Mouse (Mus musculus): ENCODE data around the gene Gss. TPM values are rescaled to one million over a fixed set of nuclear protein-coding genes. Genes with fewer than 3 reads are reported as not detected.
"Not testable (repeated sequence)": the region's sequence is repeated elsewhere in the genome, so short reads cannot be mapped to it uniquely, and the experiment has no call there.

The Gss gene
- polyA plus RNA-seq, 1 experiment: 7.9 TPM

DNA sequence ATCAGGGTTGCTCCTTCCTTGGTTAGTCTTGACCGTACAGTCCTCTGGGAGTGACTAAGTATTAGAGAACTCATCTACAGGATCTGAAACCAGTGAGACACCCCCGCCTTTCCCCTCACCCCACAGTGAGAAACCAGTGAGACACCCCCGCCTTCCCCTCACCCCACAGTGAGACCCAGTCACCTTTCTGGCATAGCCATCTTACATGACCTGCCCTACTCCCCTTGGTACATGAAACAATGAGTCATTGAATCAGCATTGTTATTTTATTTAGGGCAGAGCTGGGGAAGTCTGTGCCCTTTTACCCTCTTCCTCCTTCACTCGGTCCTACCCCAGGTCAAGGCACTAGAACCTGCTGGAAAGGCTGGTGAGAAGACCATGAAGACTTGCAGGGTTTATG lies 29.7 kb downstream of the Gss start:
- Histone ChIP-seq H3K27me3 (replicated peaks) (no peaks in the 10 kb centered on the region), H3K4me1 (peaks cover 45% of the 10 kb centered on the region), H3K4me3 (replicated peaks) (no peak overlapping the region), H3K9me3 (peaks cover 13% of the 10 kb centered on the region), H3K36me3 (replicated peaks; ENCODE audit: low read length) (peaks cover 99% of the 10 kb centered on the region)
- TF ChIP-seq GATA1 (IDR thresholded peaks at IDR 0.05; ENCODE audit: borderline replicate concordance, low read length): no peak
- TF ChIP-seq FLI1 (IDR thresholded peaks at IDR 0.05; ENCODE audit: low read length): no peak

DNA sequence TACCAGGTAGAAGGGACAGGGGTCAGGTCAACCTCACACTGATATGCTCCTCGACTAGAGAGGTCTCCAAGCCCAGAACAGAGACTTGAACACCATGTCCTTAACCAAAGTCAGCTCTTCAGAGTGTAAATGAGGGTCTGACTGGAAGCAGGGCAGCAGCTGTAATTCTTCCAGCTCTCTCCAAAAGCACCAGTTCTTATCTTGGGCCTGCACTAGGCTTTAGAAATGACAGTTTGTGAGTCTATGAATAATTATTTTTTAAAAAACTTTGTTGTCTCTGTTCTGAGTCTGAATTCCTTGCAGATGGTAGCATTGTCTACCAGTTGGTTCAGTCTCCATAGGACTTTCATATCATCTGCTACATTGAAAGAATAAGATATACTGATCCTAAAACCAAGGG lies 30.4 kb downstream of the Gss start:
- H3K27me3 ChIP-seq (replicated peaks): no peaks in the 10 kb centered on the region
- peaks cover 96% of the 10 kb centered on the region for H3K36me3 ChIP-seq (replicated peaks; ENCODE audit: low read length)
- H3K4me1 ChIP-seq: peaks cover 38% of the 10 kb centered on the region
- no peak for TF ChIP-seq GATA1 (IDR thresholded peaks at IDR 0.05; ENCODE audit: borderline replicate concordance, low read length)
- no peak for TF ChIP-seq FLI1 (IDR thresholded peaks at IDR 0.05; ENCODE audit: low read length)
- H3K4me3 ChIP-seq (replicated peaks): no peak overlapping the region
- H3K9me3 ChIP-seq: peaks cover 7% of the 10 kb centered on the region

DNA sequence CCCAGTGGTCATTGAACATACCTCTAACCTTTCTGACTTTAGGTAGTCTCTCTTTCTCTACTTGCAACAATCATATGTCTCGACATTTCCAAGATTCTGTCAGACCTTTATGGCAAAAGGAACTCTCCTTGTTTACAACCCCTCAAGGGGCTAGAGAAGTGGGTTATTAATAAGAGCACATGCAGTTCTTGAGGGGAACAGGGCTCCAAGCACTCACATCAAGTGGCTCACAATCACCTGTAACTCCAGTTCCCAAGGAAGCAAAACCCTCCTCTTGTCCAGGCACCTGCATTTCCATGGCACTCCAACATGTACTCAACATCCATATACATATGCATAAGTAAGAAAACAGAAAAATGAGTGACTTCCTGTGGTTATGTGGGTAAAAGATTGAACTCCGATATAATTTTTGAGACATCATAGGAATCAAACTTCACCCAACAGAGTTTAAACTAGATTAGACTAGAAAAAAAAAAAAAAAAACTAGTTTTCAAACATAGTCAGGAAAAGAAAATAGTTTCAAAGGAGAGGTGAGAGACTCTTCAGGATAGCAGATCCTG lies 38.1 kb downstream of the Gss start:
- Histone ChIP-seq H3K4me1 (peaks cover 44% of the 10 kb centered on the region), H3K4me3 (replicated peaks) (no peak overlapping the region), H3K9me3 (no peaks in the 10 kb centered on the region), H3K36me3 (replicated peaks; ENCODE audit: low read length) (peaks cover 81% of the 10 kb centered on the region), H3K27me3 (replicated peaks) (no peaks in the 10 kb centered on the region)
- no peak for TF ChIP-seq FLI1 (IDR thresholded peaks at IDR 0.05; ENCODE audit: low read length)

DNA sequence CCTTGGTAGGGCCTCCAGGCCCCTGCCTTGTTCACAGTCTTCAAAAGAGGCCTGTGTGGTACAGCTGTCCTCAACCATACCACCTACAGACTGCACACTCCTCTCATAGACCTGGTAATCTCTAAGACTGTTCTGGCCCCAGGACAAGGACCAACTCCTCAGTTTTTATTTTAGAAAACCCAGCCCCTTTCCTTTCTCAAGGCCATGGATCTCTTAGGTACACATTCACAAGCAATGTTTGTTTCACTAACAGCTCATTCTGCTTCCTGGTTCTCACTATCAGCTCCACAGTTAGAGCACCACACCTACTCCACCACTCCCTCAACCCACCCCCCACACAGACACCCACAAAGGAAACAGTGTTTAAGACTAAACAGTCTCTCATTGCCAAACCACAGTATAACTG lies 39.7 kb downstream of the Gss start:
- no peak for TF ChIP-seq FLI1 (IDR thresholded peaks at IDR 0.05; ENCODE audit: low read length)
- no peak for TF ChIP-seq GATA1 (IDR thresholded peaks at IDR 0.05; ENCODE audit: borderline replicate concordance, low read length)
- H3K4me1 ChIP-seq: peaks cover 57% of the 10 kb centered on the region
- H3K9me3 ChIP-seq: no peaks in the 10 kb centered on the region
- no peak overlapping the region for H3K4me3 ChIP-seq (replicated peaks)
- peaks cover 76% of the 10 kb centered on the region for H3K36me3 ChIP-seq (replicated peaks; ENCODE audit: low read length)
- H3K27me3 ChIP-seq (replicated peaks): no peaks in the 10 kb centered on the region

DNA sequence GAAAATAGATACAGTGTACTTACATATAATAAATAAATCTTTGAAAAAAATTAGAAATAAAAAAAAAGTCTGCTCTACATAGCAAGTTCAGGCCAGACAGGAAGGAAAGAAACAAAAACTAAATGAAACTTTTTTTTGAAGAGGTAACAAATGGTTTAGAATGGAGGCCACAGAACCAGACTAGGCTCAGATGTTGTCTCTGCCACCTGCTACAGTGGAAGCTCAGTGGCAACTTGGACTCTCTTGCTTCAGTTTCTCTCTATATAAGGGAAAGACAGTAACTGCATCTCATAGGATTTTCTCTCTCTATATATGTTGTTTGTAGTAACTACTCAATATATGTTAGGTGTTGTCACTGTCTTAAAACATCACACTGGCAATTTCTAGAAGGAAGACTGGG lies 40.3 kb downstream of the Gss start:
- H3K9me3 ChIP-seq: no peaks in the 10 kb centered on the region
- no peaks in the 10 kb centered on the region for H3K27me3 ChIP-seq (replicated peaks)
- no peak overlapping the region for H3K4me3 ChIP-seq (replicated peaks)
- peaks cover 73% of the 10 kb centered on the region for H3K36me3 ChIP-seq (replicated peaks; ENCODE audit: low read length)
- TF ChIP-seq FLI1 (IDR thresholded peaks at IDR 0.05; ENCODE audit: low read length) (no peak), GATA1 (IDR thresholded peaks at IDR 0.05; ENCODE audit: borderline replicate concordance, low read length) (no peak)
- peaks cover 64% of the 10 kb centered on the region for H3K4me1 ChIP-seq

DNA sequence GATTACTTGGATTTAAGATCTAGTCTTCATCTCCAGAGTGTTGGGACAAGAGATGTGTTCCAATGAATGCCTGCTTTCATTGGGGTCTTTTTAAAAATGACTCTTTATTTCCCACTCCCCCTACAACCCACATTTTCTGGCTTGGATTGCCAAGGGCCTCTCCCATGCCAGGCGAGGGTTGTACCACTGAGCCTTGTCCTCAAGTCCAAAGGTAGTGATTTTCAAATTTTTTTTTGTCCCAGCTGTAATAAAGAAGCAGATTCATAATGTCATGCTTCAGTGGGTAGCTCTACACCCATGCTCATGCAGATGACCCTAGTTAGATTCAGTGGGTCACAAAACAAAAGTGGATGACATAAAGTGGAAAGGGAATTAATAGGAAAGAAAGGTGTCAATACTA lies 45.7 kb downstream of the Gss start:
- no peaks in the 10 kb centered on the region for H3K9me3 ChIP-seq
- TF ChIP-seq FLI1 (IDR thresholded peaks at IDR 0.05; ENCODE audit: low read length) (no peak), GATA1 (IDR thresholded peaks at IDR 0.05; ENCODE audit: borderline replicate concordance, low read length) (no peak)
- H3K36me3 ChIP-seq (replicated peaks; ENCODE audit: low read length): peaks cover 38% of the 10 kb centered on the region
- H3K4me3 ChIP-seq (replicated peaks): no peak overlapping the region
- no peaks in the 10 kb centered on the region for H3K27me3 ChIP-seq (replicated peaks)
- H3K4me1 ChIP-seq: peaks cover 44% of the 10 kb centered on the region

DNA sequence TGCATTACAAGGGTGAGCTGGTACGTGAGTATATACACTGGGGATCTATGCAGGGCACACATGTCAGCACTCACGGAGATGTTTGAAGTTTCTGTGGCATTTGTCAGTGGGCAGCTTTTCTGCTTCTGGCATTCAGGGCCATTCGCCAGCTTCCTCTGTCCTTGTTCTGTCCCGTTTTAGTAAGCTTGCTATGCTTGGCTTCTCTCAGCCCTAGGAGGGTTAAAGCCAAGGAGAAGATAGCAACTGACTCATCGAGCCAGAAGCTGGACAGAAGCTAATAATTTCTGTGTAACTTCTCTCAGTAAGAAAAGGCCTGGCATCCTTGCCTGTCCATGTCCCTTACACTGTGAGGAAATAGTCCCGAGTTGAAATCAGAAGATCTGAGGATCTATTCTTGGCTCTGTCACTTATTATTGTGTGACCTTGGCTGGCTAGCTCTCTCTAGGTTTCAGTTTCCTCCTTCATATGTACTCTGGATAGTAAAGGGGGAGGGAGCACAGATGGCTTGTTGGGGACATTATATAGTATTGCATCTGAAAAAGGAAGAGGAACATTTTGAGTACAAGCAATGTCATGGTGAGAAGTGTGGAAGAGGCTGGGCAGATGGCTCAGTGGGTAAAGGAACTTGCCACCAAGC lies 51.7 kb downstream of the Gss start:
- TF ChIP-seq GATA1 (IDR thresholded peaks at IDR 0.05; ENCODE audit: borderline replicate concordance, low read length): no peak
- no peak for TF ChIP-seq FLI1 (IDR thresholded peaks at IDR 0.05; ENCODE audit: low read length)
- Histone ChIP-seq H3K4me3 (replicated peaks) (peak overlapping the region; percentile 64), H3K4me1 (peaks cover 28% of the 10 kb centered on the region), H3K27me3 (replicated peaks) (no peaks in the 10 kb centered on the region), H3K9me3 (no peaks in the 10 kb centered on the region), H3K36me3 (replicated peaks; ENCODE audit: low read length) (peaks cover 4% of the 10 kb centered on the region)

DNA sequence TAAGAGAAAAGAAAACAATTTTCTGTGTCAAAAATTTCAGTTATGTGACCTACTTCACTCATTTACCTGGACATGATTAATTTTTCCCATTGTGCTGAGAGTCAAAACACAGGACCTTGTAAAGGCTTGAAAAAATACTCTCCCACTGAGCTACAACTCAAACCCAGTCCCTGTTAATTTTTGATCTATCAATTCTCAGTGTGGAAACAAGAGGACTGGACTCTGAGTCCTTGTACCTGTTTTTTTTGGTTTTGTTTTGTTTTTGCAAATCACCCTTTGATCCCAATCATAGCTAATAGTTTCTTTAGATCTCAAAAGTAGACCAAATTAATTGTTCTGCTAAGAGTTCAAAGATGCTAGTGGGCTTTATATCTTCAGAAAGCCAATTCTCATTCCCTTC lies 52.9 kb downstream of the Gss start:
- H3K4me1 ChIP-seq: peaks cover 24% of the 10 kb centered on the region

DNA sequence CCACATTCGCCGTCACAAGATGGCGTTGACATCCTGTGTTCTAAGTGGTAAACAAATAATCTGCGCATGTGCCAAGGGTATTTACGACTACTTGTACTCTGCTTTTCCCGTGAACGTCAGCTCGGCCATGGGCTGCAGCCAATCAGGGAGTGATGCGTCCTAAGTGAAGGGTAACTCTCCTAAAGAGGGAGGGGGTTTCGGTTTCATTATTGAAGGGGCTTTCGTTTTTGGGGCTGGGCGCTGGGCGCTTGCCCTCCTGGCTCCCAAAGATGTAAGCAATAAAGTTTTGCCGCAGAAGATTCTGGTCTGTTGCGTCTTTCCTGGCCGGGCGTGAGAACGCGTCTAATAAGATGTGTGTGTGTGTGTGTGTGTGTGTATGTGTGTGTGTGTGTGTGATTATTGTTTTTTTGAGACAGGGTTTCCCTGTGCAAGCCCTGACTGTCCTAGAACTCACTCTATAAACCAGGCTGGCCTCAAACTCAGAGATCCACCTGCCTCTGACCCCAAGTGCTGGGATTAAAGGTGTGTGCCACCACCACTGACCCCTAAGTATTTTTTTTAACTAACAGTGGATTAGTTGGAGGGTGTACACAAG lies 54.0 kb downstream of the Gss start:
- not testable (repeated sequence) for H3K27me3 ChIP-seq (replicated peaks); H3K4me3 ChIP-seq (replicated peaks); H3K36me3 ChIP-seq (replicated peaks; ENCODE audit: low read length); H3K9me3 ChIP-seq
- H3K4me1 ChIP-seq: peaks cover 24% of the 10 kb centered on the region

More for the DNA sequence above, 52.9 kb downstream of the Gss start:
- Histone ChIP-seq H3K4me3 (replicated peaks) (no peak overlapping the region), H3K27me3 (replicated peaks) (no peaks in the 10 kb centered on the region), H3K36me3 (replicated peaks; ENCODE audit: low read length) (peaks cover 5% of the 10 kb centered on the region), H3K9me3 (no peaks in the 10 kb centered on the region)
- no peak for TF ChIP-seq FLI1 (IDR thresholded peaks at IDR 0.05; ENCODE audit: low read length)
- no peak for TF ChIP-seq GATA1 (IDR thresholded peaks at IDR 0.05; ENCODE audit: borderline replicate concordance, low read length)

DNA sequence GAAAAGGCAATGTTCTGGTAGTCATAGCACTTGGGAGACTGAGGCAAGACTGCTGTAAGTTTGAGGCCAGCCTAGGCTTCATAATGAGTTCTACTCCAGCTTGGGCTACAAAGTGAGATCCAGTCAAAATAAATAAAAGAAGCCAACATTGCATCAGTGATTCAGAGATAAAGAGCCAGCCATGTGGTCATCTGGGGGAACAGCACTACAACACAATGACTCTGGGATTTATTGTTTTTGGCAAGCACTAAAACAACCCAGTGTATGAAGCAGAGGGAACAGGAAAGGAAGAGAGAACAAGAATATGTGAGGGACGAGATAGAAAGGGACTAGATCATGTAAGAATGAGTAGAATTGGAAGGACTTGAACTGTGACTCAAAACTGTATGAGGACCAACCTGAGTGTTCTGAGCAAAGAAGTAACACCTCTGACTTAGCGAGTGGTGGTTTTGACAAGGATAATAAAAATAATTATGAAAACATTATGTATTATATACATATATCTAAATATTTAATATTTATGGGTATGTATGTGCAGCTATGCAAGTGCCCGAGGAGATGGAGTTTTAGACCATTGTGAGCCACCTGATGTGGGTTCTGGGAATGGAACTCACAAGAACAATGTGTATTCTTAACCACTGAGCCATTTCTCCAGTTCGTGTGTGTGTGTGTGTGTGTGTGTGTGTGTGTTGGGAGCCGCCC lies 54.7 kb downstream of the Gss start:
- TF ChIP-seq GATA1 (IDR thresholded peaks at IDR 0.05; ENCODE audit: borderline replicate concordance, low read length) (no peak), FLI1 (IDR thresholded peaks at IDR 0.05; ENCODE audit: low read length) (no peak)
- Histone ChIP-seq H3K4me1 (peaks cover 24% of the 10 kb centered on the region), H3K9me3 (no peaks in the 10 kb centered on the region), H3K27me3 (replicated peaks) (no peaks in the 10 kb centered on the region), H3K4me3 (replicated peaks) (no peak overlapping the region), H3K36me3 (replicated peaks; ENCODE audit: low read length) (peaks cover 5% of the 10 kb centered on the region)
